Mouse (Mus musculus) adrenal gland, postnatal 25 days (tissue): ENCODE measurements at regions not wholly inside any gene's neighbourhood (a gene's known extent, or its start where the extent isn't known, plus 50 kb on each side); places are given as distances from the start of the nearest gene placed in this dataset.
"Not testable (repeated sequence)": the region's sequence is repeated elsewhere in the genome, so short reads cannot be mapped to it uniquely, and the experiment has no call there.

ENCODE experiments used
- DNase-seq: peaks from one replicate; pipeline ENCODE4 v3.0.0; 2021; ENCODE audit warnings: mixed read lengths

DNA sequence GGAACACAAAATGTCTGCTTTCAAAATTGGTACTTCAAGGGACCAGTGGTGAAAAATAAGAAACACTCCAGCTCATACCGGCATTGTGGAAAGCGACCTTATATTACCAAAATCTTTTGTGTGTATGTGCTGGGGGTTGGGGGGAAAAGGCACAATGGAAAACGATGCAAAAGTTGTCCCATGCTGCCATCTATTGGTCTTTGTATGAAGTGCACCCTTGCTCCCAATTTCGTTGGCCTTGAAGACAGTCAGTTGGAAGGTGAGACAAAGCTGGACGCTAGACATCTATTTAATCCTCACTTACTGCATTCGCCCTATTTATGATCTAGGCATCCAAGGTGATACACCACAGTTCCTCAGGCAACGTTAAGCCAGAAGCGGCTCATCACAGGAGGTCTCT lies 186.6 kb downstream of the BC048507 start:
- DNase-seq: not testable (repeated sequence)

DNA sequence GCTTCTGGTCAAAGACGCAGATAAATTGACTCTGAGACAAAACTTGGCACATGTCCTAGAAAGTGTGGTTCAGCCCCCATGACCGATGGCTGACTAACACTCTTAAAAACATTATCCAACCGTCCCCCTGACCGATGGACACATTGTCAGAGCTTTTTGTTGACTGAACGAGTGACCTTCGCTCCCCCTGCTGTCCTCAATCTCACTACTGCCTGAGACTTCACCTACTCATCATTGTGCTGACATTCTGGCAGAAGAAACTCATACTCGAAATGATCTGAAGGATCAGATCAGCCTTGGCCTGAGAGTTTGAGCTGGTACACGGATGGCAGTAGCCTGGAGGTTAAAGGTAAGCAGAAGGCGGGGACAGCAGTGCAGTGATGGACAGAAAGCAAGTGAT lies 230.2 kb downstream of the BC048507 start:
- not testable (repeated sequence) for DNase-seq

DNA sequence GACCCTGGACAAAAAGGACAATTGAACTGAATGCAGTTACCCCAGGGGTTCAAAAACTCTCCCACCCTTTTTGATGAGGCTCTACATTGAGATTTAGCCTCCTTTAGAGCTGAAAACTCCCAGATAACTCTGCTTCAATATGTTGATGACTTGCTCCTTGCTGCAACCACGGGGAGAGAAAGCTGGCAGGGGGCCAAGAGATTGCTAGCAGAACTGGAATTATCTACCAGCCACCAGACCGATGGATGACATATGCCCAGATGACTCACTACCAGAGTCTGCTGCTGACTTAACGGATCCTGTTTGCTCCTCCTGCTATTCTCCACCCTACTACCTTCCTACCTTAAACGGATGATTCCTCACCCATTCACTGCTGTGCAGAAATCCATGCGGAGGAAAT lies 253.7 kb downstream of the BC048507 start:
- DNase-seq: peak; percentile 57
